Mouse (Mus musculus) myocyte (in vitro differentiated cells): Measurements from ENCODE around the gene Figla.

Experiments used
- CEBPB ChIP-seq: IDR thresholded peaks from 2 replicates; pipeline ENCODE4 v1.6.1; 2011; ENCODE audit warnings: mild to moderate bottlenecking, moderate library complexity; ENCODE audit not compliant: poor library complexity, insufficient read depth, severe bottlenecking
- MAX ChIP-seq: IDR thresholded peaks from one replicate; pipeline ENCODE4 v1.6.1; 2011; ENCODE audit warnings: low read depth, mild to moderate bottlenecking, control low read depth
- POLR2A ChIP-seq: IDR thresholded peaks from one replicate; pipeline ENCODE4 v1.6.1; 2011; ENCODE audit warnings: low read depth, mild to moderate bottlenecking, control low read depth, moderate library complexity; ENCODE audit not compliant: insufficient read length
- POLR2AphosphoS2 ChIP-seq: IDR thresholded peaks from one replicate; pipeline ENCODE4 v1.6.1; 2011; ENCODE audit warnings: low read depth, control low read depth; ENCODE audit not compliant: insufficient read length
- SRF ChIP-seq: IDR thresholded peaks from one replicate; pipeline ENCODE4 v1.6.1; 2011; ENCODE audit warnings: low read depth; ENCODE audit not compliant: control insufficient read depth, insufficient read length
- TCF12 ChIP-seq: IDR thresholded peaks from one replicate; pipeline ENCODE4 v1.6.1; 2011; ENCODE audit warnings: mild to moderate bottlenecking, control low read depth; ENCODE audit not compliant: poor library complexity, insufficient read depth, severe bottlenecking
- USF1 ChIP-seq: IDR thresholded peaks from one replicate; pipeline ENCODE4 v1.6.1; 2011; ENCODE audit warnings: low read depth, mild to moderate bottlenecking, control low read depth, moderate library complexity

- TF ChIP-seq USF1 (no peak), TCF12 (no peak), MAX (no peak), SRF (no peak), POLR2A (no peak), CEBPB (no peak), POLR2AphosphoS2 (no peak)
Observed at GRCm38 (mm10) chr6:86066727-86067126, 50.8 kb downstream of the Figla start.
